Mouse (Mus musculus): ENCODE measurements around the gene Bach2. TPM values are rescaled to one million over a fixed set of nuclear protein-coding genes. Genes with fewer than 3 reads are reported as not detected.

The Bach2 gene
- polyA plus RNA-seq (2015; fragmentation: Illumina TruSeq; extraction: RNeasy Lipid Tissue Mini Kit (QIAGEN cat#74804); ENCODE audit: insufficient read depth, low read depth, low replicate concordance), result 0.30 TPM

DNA sequence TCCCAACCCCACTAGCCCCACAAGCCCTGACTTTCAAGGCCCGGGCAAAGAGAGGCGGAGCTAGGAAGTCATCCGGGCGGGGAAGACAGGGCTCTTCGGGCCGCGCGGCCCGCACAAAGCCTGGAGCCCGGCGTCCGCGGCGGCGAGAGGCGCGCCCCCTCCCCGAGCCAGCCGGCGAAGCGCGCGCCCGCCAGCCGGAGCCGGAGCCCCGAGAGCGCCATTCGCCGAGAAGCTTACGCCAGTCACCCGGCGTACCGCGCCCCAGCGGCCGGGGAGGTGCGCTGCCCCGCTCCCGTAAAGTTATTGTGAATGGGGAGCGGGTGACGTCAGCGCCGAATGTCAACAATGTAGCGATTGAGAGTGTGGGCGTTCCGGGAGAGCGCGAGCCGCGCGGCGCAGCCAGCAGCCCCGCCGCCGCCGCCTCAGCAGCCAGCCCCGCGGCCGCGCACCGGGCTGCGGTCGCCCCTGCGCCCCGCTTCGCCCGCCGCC, at the start of gene Bach2:
Gene Bach2, plus strand, starts transcription at position 439 of the 489 bp plus-strand sequence.

GRCm38 (mm10) chr4:32602660-32603059, 364.1 kb downstream of the Bach2 start, which contains the start of gene Gja10:
Gja10 (minus strand) TSS chr4:32602760.

GRCm38 (mm10) chr4:32615034-32615881, 376.7 kb downstream of the Bach2 start, which contains the start of gene Casp8ap2:
Casp8ap2 (plus strand) TSS chr4:32615451.

All from pancreas, adult 10 weeks (tissue).